Mouse (Mus musculus) intestine, embryonic 15.5 days (tissue): ENCODE results near the gene Olfr1191-ps1. TPM values are rescaled to one million over a fixed set of nuclear protein-coding genes. Genes with fewer than 3 reads are reported as not detected.
"Not testable (repeated sequence)": the region's sequence is repeated elsewhere in the genome, so short reads cannot be mapped to it uniquely, and the experiment has no call there.

ENCODE experiments used
- ATAC-seq: fragments of 200-750 bp; cut with Nextera tagmentation; 2 replicates; pipeline ENCODE4 v1.8.0; 2017; ENCODE audit warnings: moderate TSS enrichment, moderate library complexity
- H3K27ac ChIP-seq: fragments of 300-500 bp; sonication (generic); 2 replicates; pipeline ENCODE4 v1.5.1; 2015; ENCODE audit warnings: mild to moderate bottlenecking, inconsistent platforms
- H3K27me3 ChIP-seq: fragments of 300-500 bp; sonication (generic); replicated peaks from 2 replicates; pipeline ENCODE4 v1.6.1; 2015; ENCODE audit warnings: inconsistent platforms
- H3K36me3 ChIP-seq: fragments of 300-500 bp; sonication (generic); 2 replicates; pipeline ENCODE4 v1.6.1; 2015; ENCODE audit warnings: inconsistent platforms
- H3K4me1 ChIP-seq: fragments of 300-500 bp; sonication (generic); replicated peaks from 2 replicates; pipeline ENCODE4 v1.6.1; 2015; ENCODE audit warnings: inconsistent platforms
- H3K4me2 ChIP-seq: fragments of 300-500 bp; sonication (generic); replicated peaks from 2 replicates; pipeline ENCODE4 v1.6.1; 2015; ENCODE audit warnings: mild to moderate bottlenecking, inconsistent platforms
- H3K4me3 ChIP-seq: fragments of 300-500 bp; sonication (generic); replicated peaks from 2 replicates; pipeline ENCODE4 v1.5.1; 2015; ENCODE audit warnings: inconsistent platforms
- H3K9ac ChIP-seq: fragments of 300-500 bp; sonication (generic); 2 replicates; pipeline ENCODE4 v1.6.1; 2015; ENCODE audit warnings: inconsistent platforms
- H3K9me3 ChIP-seq: fragments of 300-500 bp; sonication (generic); 2 replicates; pipeline ENCODE4 v1.6.1; 2016; ENCODE audit warnings: inconsistent platforms
- WGBS: fragments of 180-500 bp; shearing (Covaris S2); methylation state at CpG from one replicate; pipeline ENCODE4 v1.1.7; 2015; 5-methylcytosine and 5-hydroxymethylcytosine counted together
- polyA plus RNA-seq: library from polyadenylated mRNA; unstranded; fragments of >200 nt; fragmentation: Nextera tagmentation; extraction: Ambion mirVana; gene quantifications from 2 replicates; pipeline ENCODE4 v1.2.1, GENCODE M21; 2015

Olfr1191-ps1 gene
- not detected in 2 replicates for polyA plus RNA-seq

GRCm38 (mm10) chr2:88640242-88640641, at the start of gene Olfr1191-ps1:
TSS of gene Olfr1191-ps1 (plus strand) at chr2:88640542.
- not testable (repeated sequence) for H3K27me3 ChIP-seq, H3K9me3 ChIP-seq, ATAC-seq, H3K9ac ChIP-seq, H3K4me1 ChIP-seq, H3K36me3 ChIP-seq, H3K4me3 ChIP-seq, H3K27ac ChIP-seq, H3K4me2 ChIP-seq
- 93% methylated on average over 1 of the region's 1 CpGs for WGBS

- ATAC-seq: no peak
- Histone ChIP-seq H3K27me3 (no peaks in the 10 kb centered on the region), H3K36me3 (no peaks in the 10 kb centered on the region), H3K4me3 (no peak within 1 kb of the TSS), H3K9me3 (no peaks in the 10 kb centered on the region), H3K4me2 (no peak within 1 kb of the TSS), H3K4me1 (no peaks in the 10 kb centered on the region), H3K27ac (no peak within 1 kb of the TSS), H3K9ac (no peak within 1 kb of the TSS)
- 47% methylated on average over 1 of the region's 1 CpGs for WGBS
These were observed 7.9 kb downstream of the Olfr1191-ps1 start, which contains the start of gene Olfr1192-ps1 for GRCm38 (mm10) chr2:88648209-88648608. TSS of gene Olfr1192-ps1 (plus strand) at chr2:88648509.

GRCm38 (mm10) chr2:88675328-88675727, 35.0 kb downstream of the Olfr1191-ps1 start, which contains the start of gene Olfr1193:
TSS of gene Olfr1193 (plus strand) at chr2:88675628.
- not testable (repeated sequence) for H3K9me3 ChIP-seq, H3K9ac ChIP-seq, H3K4me2 ChIP-seq, H3K27me3 ChIP-seq, H3K4me3 ChIP-seq, H3K27ac ChIP-seq, H3K4me1 ChIP-seq, ATAC-seq, H3K36me3 ChIP-seq

DNA sequence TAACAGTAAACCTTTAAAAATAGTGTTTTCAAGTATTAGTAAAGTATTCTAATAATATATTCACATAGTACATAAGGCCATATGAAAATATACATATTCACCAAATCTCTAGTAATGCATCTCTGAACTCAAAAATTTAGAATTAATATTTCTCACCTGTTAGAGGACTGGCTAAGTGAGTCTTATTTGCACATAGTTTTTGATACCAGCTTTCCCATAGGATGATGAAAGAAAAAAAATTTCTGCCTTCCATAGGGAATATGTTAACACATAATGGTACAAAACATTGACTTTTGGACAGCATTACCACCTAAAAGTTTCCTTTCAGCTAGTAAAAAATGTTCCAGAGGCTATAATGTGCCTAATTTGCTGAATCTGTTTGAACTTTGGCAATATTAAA, 48.7 kb downstream of the Olfr1191-ps1 start, which contains the start of gene Olfr1195:
Gene Olfr1195 (minus strand): TSS at position 101 of the 400 bp plus-strand sequence.
- Histone ChIP-seq H3K27me3 (no peaks in the 10 kb centered on the region), H3K27ac (no peak within 1 kb of the TSS), H3K36me3 (no peaks in the 10 kb centered on the region), H3K4me2 (no peak within 1 kb of the TSS), H3K4me1 (no peaks in the 10 kb centered on the region), H3K4me3 (no peak within 1 kb of the TSS), H3K9me3 (no peaks in the 10 kb centered on the region), H3K9ac (no peak within 1 kb of the TSS)
- no peak for ATAC-seq

Other genes with a start within 250 kb of the Olfr1191-ps1 start
- not detected in 2 replicates for gene Olfr1179, start 234.1 kb upstream of the Olfr1191-ps1 start, polyA plus RNA-seq
- gene Olfr1180, start 221.4 kb upstream of the Olfr1191-ps1 start, polyA plus RNA-seq: not detected in 2 replicates
- gene Olfr1181, start 214.4 kb upstream of the Olfr1191-ps1 start, polyA plus RNA-seq: not detected in 2 replicates
- gene Gm13757, start 191.4 kb upstream of the Olfr1191-ps1 start, polyA plus RNA-seq: not detected in 2 replicates
- not detected in 2 replicates for gene Olfr1183, start 185.7 kb upstream of the Olfr1191-ps1 start, polyA plus RNA-seq
- gene Olfr1184, start 156.9 kb upstream of the Olfr1191-ps1 start, polyA plus RNA-seq: not detected in 2 replicates
- not detected in 2 replicates for gene Olfr1185-ps1, start 147.2 kb upstream of the Olfr1191-ps1 start, polyA plus RNA-seq
- not detected in 2 replicates for gene Olfr1186, start 122.0 kb upstream of the Olfr1191-ps1 start, polyA plus RNA-seq
- gene Olfr1188, start 83.6 kb upstream of the Olfr1191-ps1 start, polyA plus RNA-seq: not detected in 2 replicates
- not detected in 2 replicates for gene Olfr1189, start 54.1 kb upstream of the Olfr1191-ps1 start, polyA plus RNA-seq
- gene Olfr1192-ps1, start 8.0 kb downstream of the Olfr1191-ps1 start, polyA plus RNA-seq: not detected in 2 replicates
- not detected in 2 replicates for gene Olfr1193, start 35.1 kb downstream of the Olfr1191-ps1 start, polyA plus RNA-seq
- gene Olfr1195, start 48.6 kb downstream of the Olfr1191-ps1 start, polyA plus RNA-seq: not detected in 2 replicates
- gene Olfr1196, start 64.1 kb downstream of the Olfr1191-ps1 start, polyA plus RNA-seq: not detected in 2 replicates
- not detected in 2 replicates for gene Olfr1197, start 91.8 kb downstream of the Olfr1191-ps1 start, polyA plus RNA-seq
- gene Olfr1198, start 110.8 kb downstream of the Olfr1191-ps1 start, polyA plus RNA-seq: not detected in 2 replicates
- gene Olfr1199, start 119.9 kb downstream of the Olfr1191-ps1 start, polyA plus RNA-seq: not detected in 2 replicates
- gene Olfr1200, start 129.9 kb downstream of the Olfr1191-ps1 start, polyA plus RNA-seq: not detected in 2 replicates
- gene Olfr1201, start 152.5 kb downstream of the Olfr1191-ps1 start, polyA plus RNA-seq: not detected in 2 replicates
- not detected in 2 replicates for gene Olfr1202, start 174.0 kb downstream of the Olfr1191-ps1 start, polyA plus RNA-seq
- gene Olfr1205, start 189.2 kb downstream of the Olfr1191-ps1 start, polyA plus RNA-seq: not detected in 2 replicates
- not detected in 2 replicates for gene Olfr1204, start 208.8 kb downstream of the Olfr1191-ps1 start, polyA plus RNA-seq
- gene Olfr1206, start 222.7 kb downstream of the Olfr1191-ps1 start, polyA plus RNA-seq: not detected in 2 replicates